Mouse (Mus musculus) heart, embryonic 11.5 days (tissue): Measurements from ENCODE around the gene Dock9. TPM values are rescaled to one million over a fixed set of nuclear protein-coding genes. Genes with fewer than 3 reads are reported as not detected.

Experiments used
- ATAC-seq: fragments of 200-750 bp; cut with Nextera tagmentation; replicated peaks from 2 replicates; pipeline ENCODE4 v1.8.0; 2017; ENCODE audit warnings: moderate library complexity; ENCODE audit not compliant: insufficient number of reproducible peaks, low FRiP score, low TSS enrichment
- H3K27ac ChIP-seq: fragments of 300-500 bp; sonication (generic); 2 replicates; pipeline ENCODE4 v1.5.1; 2014; ENCODE audit warnings: mild to moderate bottlenecking, low read depth, low read length
- H3K27me3 ChIP-seq: fragments of 300-500 bp; sonication (generic); 2 replicates; pipeline ENCODE4 v1.6.1; 2014; ENCODE audit warnings: mild to moderate bottlenecking, low read length, mixed read lengths; ENCODE audit not compliant: control insufficient read depth, insufficient read depth
- H3K36me3 ChIP-seq: fragments of 300-500 bp; sonication (generic); 2 replicates; pipeline ENCODE4 v1.6.1; 2014; ENCODE audit warnings: mild to moderate bottlenecking, low read length, moderate library complexity, mixed read lengths; ENCODE audit not compliant: control insufficient read depth, insufficient read depth
- H3K4me1 ChIP-seq: fragments of 300-500 bp; sonication (generic); 2 replicates; pipeline ENCODE4 v1.6.1; 2014; ENCODE audit warnings: low read length; ENCODE audit not compliant: control insufficient read depth, insufficient read depth
- H3K4me2 ChIP-seq: fragments of 300-500 bp; sonication (generic); 2 replicates; pipeline ENCODE4 v1.6.1; 2014; ENCODE audit warnings: mild to moderate bottlenecking, moderate library complexity
- H3K4me3 ChIP-seq: fragments of 300-500 bp; sonication (generic); 2 replicates; pipeline ENCODE4 v1.5.1; 2014; ENCODE audit warnings: low read depth, low read length
- H3K9ac ChIP-seq: fragments of 300-500 bp; sonication (generic); 2 replicates; pipeline ENCODE4 v1.6.1; 2014; ENCODE audit warnings: mild to moderate bottlenecking, low read depth, low read length, moderate library complexity
- H3K9me3 ChIP-seq: fragments of 300-500 bp; sonication (generic); replicated peaks from 2 replicates; pipeline ENCODE4 v1.6.1; 2016; ENCODE audit warnings: low read length; ENCODE audit not compliant: control insufficient read depth
- WGBS: fragments of 180-500 bp; shearing (Covaris S2); extraction: QIAGEN DNeasy Blood & Tissue Kit; methylation state at CpG from one replicate; pipeline ENCODE4 v1.1.7; 2014; ENCODE audit not compliant: insufficient replicate concordance; 5-methylcytosine and 5-hydroxymethylcytosine counted together
- polyA plus RNA-seq: library from polyadenylated mRNA; unstranded; fragments of >200 nt; fragmentation: Nextera tagmentation; extraction: Ambion mirVana; gene quantifications from 2 replicates; pipeline ENCODE4 v1.2.1, GENCODE M21; 2014

The Dock9 gene
- polyA plus RNA-seq: 6.7 and 7.0 TPM in 2 replicates

DNA sequence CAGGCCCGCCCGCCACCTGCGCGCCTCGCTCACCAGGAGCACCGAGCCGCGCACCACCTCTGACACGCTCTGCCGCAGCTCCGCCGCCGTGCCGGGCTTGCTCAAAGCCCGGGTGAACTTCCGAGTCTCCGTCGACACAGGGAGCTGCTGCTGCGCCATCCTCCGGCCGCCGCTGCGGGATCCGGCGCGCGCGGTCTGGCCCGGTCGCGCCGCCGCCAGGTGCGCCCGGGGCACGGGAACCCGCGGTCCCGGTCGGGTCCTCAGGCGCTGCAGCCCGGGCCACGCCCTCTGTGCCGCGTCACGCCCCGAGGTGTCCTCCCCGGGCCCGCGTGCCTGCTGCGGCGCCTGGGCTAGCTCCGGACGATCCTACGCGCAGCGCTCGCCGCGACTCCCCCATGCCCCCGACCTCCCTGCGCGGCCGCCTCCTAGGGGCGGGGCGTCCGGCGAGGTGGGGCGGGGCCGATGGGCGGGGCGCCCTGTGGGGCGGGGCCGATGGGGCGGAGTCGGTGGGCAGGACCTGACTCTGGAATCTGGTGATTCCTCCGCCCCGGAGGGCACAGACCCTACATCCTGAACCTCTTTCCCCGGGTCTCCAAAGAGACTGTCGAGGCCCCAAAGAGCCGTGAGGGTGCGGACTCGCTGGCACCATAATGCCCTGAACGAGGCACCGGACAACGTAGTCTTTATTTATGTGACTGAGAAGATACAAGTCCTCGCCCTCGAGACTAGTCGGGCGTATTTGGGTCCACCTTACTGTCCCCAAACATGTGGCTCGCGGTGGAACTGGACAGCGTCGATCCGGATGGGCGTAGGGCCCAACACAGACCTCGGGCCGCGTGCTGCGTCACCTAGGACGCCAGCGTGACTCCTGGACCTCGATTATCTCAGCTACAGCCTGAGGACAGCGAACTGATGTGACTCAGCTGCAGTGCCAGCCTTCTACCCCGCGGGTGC lies at the start of gene Dock9:
Gene Dock9 (minus strand): TSS at position 381 of the 954 bp plus-strand sequence.
- H3K9me3 ChIP-seq: no peaks in the 10 kb centered on the region
- ATAC-seq: peak; percentile 91
- H3K27me3 ChIP-seq: peaks cover 6% of the 10 kb centered on the region; the same call in 1 of the 2 replicates
- WGBS: under 1% methylated on average over 84 of the region's 106 CpGs
- H3K4me2 ChIP-seq: peak within 1 kb of the TSS; percentile 97
- peaks cover 7% of the 10 kb centered on the region for H3K4me1 ChIP-seq
- no peaks in the 10 kb centered on the region for H3K36me3 ChIP-seq
- peak within 1 kb of the TSS; percentile 79 for H3K9ac ChIP-seq
- peak within 1 kb of the TSS; percentile 91 for H3K27ac ChIP-seq
- peak within 1 kb of the TSS; percentile 82 for H3K4me3 ChIP-seq

DNA sequence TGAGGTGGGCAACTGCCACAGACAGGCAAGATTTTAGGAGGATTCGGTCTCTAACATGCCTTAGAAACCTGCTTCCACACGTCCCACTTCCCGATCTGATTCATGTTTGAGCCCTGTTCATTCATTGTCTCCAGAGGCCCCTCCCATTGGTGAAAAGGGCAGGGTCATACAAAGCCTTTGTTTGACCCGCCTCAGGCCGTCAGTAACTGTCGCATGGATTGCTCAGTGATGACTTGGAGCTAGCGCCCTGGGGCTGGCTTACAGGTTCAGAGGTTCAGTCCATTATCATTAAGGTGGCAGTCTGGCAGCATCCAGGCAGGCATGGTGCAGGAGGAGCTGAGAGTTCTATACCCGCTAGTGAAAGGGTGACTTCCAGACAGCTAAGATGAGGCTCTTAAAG lies 46.8 kb upstream of the Dock9 start:
- Histone ChIP-seq H3K4me2 (no peak overlapping the region), H3K36me3 (no peaks in the 10 kb centered on the region), H3K9me3 (no peaks in the 10 kb centered on the region), H3K27ac (no peak overlapping the region), H3K9ac (no peak overlapping the region), H3K27me3 (no peaks in the 10 kb centered on the region), H3K4me1 (no peaks in the 10 kb centered on the region), H3K4me3 (no peak overlapping the region)
- WGBS: 62% methylated on average over 8 of the region's 8 CpGs
- no peak for ATAC-seq

DNA sequence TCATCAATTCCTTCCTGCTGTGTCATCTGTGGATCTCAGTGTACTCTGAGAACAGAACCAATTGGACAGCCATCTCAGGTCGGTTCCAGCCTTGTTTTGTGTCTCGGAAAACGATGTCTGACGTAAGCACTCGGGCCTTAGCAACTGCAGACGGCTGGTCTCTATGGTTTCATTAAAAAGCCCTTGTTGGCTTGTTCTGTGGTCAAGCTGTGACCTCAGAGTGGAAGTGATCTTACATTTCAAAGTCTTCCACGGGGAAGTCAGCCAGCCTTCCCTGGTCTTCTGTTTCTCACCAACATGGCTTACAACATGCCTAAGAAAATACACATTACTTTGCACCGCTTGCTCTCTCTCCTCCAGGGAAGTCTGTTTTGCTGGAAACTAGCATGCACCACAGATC lies 42.6 kb upstream of the Dock9 start:
- H3K4me3 ChIP-seq: no peak overlapping the region
- ATAC-seq: no peak
- no peak overlapping the region for H3K4me2 ChIP-seq
- H3K4me1 ChIP-seq: no peaks in the 10 kb centered on the region
- H3K9me3 ChIP-seq: peaks cover 2% of the 10 kb centered on the region; the same call in 1 of the 2 replicates
- no peaks in the 10 kb centered on the region for H3K36me3 ChIP-seq
- no peak overlapping the region for H3K27ac ChIP-seq
- WGBS: 78% methylated on average over 8 of the region's 8 CpGs
- H3K27me3 ChIP-seq: no peaks in the 10 kb centered on the region
- H3K9ac ChIP-seq: no peak overlapping the region

DNA sequence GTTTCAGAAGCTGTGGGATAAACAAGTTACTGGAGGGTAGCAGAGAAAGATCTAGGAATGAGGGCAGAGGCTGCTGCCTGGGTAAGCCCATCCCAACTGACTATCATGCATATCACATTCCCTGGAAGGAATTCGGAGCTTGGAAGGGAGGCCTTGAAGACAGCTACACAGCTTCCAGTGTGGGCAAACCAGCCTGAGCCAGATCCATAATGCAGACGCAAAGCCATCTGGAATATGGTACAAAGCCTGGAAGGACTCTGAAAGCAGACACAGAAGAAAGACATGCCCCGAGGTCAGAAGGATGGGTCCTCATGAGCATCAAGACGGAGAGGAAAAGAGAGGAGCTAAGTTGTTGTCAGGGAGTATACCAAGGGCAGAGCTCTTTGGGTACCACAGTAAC lies 40.5 kb upstream of the Dock9 start:
- ATAC-seq: no peak
- no peak overlapping the region for H3K9ac ChIP-seq
- H3K4me3 ChIP-seq: no peak overlapping the region
- H3K36me3 ChIP-seq: no peaks in the 10 kb centered on the region
- H3K9me3 ChIP-seq: peaks cover 6% of the 10 kb centered on the region; the same call in 1 of the 2 replicates
- no peaks in the 10 kb centered on the region for H3K4me1 ChIP-seq
- H3K4me2 ChIP-seq: no peak overlapping the region
- no peaks in the 10 kb centered on the region for H3K27me3 ChIP-seq
- H3K27ac ChIP-seq: no peak overlapping the region
- 79% methylated on average over 4 of the region's 4 CpGs for WGBS

DNA sequence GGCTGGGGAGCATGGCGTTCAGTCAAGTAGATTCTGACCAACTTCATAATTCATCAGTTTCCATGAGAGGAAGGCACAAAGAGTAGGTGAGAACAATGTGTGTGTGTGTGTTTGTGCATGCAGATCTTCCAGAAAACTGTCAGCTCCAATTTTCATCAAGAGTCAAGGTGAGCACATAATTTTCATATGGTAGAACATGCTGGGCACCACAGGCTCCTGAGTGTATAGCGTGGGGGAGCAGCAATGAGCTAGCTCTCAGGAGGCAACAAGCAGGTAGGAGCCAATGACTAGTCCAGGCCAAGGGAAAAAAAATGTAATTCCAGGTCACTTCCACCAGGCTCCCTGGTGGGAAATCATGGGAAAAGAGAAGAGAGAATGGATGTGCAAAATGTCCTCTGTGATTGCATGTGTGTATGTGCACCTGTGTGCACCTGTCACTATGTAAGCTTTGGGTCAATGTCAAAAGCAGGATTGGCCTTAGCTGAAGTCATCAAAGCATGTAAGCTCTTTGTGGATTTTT lies 35.4 kb upstream of the Dock9 start:
- peaks cover 6% of the 10 kb centered on the region; the same call in 1 of the 2 replicates for H3K9me3 ChIP-seq
- H3K4me2 ChIP-seq: no peak overlapping the region
- H3K27me3 ChIP-seq: no peaks in the 10 kb centered on the region
- WGBS: 69% methylated on average over 2 of the region's 2 CpGs
- no peak overlapping the region for H3K9ac ChIP-seq
- no peaks in the 10 kb centered on the region for H3K4me1 ChIP-seq
- H3K27ac ChIP-seq: no peak overlapping the region
- H3K36me3 ChIP-seq: no peaks in the 10 kb centered on the region
- H3K4me3 ChIP-seq: no peak overlapping the region
- no peak for ATAC-seq

DNA sequence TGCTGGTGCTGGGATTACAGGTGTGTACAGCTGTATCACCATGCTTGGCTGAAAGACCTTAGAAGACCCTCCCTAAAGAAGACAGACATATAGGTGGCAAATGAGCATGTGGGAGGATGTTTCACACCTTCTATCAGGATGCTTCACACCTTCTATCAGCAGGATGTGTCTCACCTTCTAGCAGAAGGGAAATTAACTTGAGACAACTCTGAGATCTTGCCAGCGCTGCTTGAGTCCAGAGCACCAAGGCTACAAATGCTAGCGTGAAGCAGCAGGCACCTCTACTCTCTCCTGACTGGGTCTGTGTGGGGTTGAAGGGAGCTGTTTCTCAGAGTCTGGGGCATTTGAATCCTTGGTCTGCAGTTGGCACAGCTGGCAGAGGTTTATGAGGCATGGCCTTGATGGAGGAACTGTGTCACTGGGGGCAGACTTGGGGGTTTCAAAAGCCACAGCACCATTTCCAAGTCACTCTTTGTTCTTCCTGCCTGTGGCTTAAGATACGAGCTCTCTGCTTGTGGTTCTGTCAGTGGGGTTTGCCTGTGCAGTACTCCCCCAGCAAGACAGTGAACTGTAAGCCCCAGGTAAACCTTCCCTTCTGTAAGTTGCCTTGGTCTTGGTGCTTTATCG lies 32.3 kb upstream of the Dock9 start:
- Histone ChIP-seq H3K4me3 (no peak overlapping the region), H3K36me3 (no peaks in the 10 kb centered on the region), H3K27me3 (no peaks in the 10 kb centered on the region), H3K27ac (no peak overlapping the region), H3K9ac (no peak overlapping the region), H3K4me1 (no peaks in the 10 kb centered on the region), H3K4me2 (no peak overlapping the region), H3K9me3 (peaks cover under 1% of the 10 kb centered on the region; the same call in 1 of the 2 replicates)
- WGBS: 69% methylated on average over 4 of the region's 4 CpGs
- no peak for ATAC-seq

DNA sequence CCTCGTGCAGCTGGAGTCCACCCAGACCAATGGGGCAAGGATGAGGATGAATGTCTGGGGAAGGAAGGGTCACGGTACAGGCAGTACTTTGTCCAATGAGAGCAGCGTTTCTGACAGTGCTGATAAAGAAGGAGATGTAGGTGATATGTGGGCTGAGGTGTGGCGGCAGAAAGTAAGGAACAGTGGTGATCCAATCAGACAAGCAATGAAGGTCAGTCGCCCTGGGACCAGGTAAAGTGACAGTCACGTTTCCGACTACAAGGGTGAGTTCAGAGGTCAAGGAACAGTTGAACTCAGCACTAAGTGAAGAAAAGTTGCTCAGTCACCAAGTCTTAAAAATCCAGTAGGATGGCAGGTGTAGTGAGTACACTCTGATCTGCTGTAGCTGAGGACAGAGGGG lies 29.5 kb upstream of the Dock9 start:
- WGBS: 72% methylated on average over 7 of the region's 7 CpGs
- ATAC-seq: no peak
- no peak overlapping the region for H3K27ac ChIP-seq

DNA sequence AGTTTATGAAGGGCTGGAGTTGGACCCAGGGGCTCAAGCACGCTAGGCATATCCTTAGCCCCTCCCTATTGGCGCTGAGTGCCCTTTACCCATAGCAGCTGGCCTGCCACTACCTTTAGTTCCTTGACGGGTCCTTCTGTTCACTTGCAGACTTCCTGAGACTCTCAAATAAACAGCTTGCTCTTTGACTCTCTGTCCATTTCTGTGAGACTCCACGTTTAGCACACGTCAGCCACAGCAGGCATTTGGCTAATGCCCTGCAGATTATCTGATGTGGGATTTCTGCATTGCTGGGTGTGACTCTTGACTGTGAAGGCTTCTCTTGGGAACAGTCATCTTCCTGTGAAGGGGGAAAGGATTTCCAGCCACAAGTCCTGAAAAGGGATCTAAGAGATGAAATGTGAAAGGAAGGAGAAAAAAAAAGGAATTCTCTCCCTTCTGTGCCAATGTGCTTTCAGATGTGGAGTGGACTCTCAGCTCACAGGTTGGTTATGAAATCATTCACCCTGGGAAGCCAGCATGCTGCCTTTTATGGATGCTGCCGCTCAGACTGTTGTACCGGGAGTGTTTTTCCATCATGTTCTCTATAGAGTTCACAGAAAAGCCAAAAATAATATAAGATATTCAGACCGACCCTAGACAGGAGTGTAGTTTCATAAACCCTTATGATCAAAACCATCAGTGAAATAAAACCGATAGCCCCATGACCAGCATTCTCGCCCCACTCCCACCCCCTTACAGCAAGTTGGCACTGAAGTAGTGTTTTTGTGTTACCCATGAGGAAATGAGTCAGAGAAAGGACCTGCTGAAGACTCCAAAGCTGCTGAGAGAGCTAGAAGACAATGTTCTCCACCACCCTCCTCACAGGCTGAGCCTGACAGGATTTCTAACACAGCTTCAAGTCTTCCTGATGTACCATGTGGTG lies 28.1 kb upstream of the Dock9 start:
- Histone ChIP-seq H3K9me3 (no peaks in the 10 kb centered on the region), H3K27me3 (no peaks in the 10 kb centered on the region), H3K4me3 (no peak overlapping the region), H3K36me3 (no peaks in the 10 kb centered on the region), H3K27ac (no peak overlapping the region), H3K4me2 (no peak overlapping the region), H3K9ac (no peak overlapping the region), H3K4me1 (no peaks in the 10 kb centered on the region)
- 62% methylated on average over 10 of the region's 10 CpGs for WGBS
- ATAC-seq: no peak

More for the DNA sequence above, 29.5 kb upstream of the Dock9 start:
- Histone ChIP-seq H3K4me1 (no peaks in the 10 kb centered on the region), H3K4me3 (no peak overlapping the region), H3K36me3 (no peaks in the 10 kb centered on the region), H3K27me3 (no peaks in the 10 kb centered on the region), H3K9ac (no peak overlapping the region), H3K4me2 (no peak overlapping the region), H3K9me3 (no peaks in the 10 kb centered on the region)
